Mouse (Mus musculus) right cerebral cortex, postnatal 4 days (tissue): Measurements from ENCODE around the gene Crtc1.

Experiments used
- DNase-seq: peaks from one replicate; pipeline ENCODE4 v3.0.0-alpha.2; 2022

Gene Crtc1

DNA sequence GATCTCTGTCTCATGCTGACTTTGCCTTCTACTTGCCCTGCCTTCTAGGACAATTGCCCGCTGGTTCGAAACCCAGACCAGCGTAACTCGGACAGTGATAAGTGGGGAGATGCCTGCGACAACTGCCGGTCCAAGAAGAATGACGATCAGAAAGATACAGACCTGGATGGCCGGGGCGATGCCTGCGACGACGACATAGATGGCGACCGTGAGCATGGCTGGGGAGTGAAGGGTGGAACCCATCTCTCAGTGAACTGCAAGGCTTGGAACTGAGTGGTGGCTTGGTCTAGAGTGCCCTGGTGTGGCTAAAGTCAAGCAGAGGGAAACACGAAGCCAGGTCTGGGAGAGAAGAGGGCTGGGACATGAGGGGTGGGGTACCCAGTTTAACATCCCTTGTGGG, 62.3 kb downstream of the Crtc1 start:
- no peak for DNase-seq

DNA sequence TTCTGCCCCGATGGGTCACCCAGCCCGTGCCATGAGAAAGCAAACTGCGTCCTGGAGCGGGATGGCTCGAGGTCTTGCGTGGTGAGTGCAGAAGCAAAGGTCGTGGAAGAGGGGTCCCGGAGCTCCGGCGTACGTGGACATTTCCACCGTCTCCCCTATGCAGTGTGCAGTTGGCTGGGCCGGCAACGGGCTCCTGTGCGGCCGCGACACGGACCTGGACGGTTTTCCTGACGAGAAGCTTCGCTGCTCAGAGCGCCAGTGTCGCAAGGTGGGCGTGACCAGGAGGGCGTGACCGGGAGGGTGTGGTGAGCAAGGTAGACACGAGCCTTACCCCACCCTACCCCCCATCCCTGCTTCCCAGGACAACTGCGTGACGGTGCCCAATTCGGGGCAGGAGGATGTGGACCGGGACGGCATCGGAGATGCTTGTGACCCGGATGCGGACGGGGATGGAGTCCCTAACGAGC, 63.1 kb downstream of the Crtc1 start:
- no peak for DNase-seq

DNA sequence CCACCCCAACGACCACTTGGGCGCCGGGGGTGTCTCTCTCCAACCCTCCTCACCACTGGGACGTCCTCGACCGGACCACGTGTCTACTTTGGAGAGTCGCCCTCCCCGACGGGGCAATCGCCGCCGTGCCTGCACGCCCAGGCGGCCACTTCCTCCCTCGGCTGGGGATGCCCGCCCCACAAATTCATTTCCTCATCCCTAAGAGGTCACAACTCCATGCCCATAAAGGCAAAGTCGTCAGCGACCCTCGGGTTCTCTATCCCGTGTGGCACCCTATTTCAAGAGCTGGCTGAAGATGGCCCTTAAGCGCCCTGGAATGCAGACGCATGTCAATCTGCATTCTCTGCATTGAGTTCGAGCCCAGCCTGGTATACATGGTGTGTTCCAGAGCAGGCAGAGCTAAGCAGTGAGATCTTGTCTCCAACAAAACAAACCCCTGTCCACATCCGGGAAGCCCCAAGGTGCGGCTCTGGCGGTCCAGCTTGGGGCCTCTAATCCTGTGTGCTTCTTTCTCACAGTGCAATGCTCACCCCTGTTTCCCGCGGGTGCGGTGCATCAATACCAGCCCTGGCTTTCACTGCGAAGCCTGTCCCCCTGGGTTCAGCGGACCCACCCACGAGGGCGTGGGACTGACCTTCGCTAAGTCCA, 64.0 kb downstream of the Crtc1 start:
- no peak for DNase-seq

DNA sequence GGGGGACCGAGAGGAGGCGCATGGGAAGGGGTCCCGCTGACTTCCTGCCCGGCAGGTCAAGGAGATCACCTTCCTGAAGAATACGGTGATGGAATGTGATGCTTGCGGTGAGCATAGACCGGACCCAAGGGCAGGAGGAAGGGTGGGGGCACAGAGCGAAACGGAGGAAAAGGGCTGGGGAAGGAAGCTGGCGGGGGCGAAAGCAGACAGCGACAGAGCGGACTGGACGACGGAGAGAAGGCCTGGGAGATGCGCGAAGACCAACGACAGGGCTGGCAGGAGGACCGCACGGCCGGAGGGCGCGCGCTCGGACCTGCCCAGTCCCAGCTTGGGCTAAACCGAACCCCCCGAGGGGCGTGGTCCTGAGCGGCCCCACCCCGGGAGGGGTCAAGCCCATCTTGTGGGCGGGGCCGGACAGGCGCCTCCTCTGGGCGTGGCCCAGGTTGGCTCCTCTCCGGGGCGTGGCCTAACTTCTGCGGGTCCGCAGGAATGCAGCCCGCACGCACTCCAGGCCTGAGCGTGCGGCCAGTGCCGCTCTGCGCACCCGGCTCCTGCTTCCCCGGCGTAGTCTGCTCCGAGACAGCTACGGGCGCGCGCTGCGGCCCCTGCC, 65.0 kb downstream of the Crtc1 start:
- DNase-seq: peak; percentile 43

DNA sequence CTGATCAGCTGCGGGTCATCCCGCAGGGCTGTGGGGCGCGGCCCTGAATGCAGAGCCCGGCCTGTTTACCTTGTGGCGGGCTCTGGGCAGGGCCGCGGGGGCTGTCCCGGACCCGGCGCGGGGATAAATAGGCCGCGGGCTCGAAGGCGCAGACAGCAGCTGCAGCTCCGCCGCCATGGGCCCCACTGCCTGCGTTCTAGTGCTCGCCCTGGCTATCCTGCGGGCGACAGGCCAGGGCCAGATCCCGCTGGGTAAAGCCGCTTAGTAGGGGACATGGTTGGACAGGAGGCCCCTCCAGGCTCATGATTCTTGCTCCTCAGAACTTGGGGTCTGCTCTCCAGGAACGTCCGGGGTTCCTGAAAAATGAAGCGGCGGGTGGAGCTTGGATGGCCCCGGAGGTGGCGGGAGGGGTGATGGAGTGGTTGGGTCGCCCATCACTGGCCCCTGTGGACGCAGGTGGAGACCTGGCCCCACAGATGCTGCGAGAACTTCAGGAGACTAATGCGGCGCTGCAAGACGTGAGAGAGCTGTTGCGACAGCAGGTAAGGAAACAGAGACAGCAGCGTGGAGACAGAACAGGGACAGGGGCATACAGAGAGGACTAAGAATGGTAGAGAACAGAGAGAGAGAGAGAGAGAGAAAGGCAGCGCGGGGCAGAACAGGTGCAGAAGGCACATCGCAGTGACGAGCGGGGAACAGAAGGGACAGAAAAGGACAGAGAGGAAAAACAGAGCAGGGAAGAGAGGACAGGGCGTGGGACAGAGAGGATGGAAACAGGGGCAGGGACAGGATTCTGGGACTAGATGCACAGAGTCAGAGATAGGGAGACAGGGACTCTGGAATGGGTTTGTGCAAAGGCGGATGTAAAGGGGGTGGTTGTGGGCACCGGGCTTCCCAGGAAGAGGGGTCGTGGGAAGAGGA, 65.7 kb downstream of the Crtc1 start, which contains the start of gene Comp:
Comp (plus strand) TSS at position 162 of the 921 bp plus-strand sequence.
- no peak for DNase-seq

DNA sequence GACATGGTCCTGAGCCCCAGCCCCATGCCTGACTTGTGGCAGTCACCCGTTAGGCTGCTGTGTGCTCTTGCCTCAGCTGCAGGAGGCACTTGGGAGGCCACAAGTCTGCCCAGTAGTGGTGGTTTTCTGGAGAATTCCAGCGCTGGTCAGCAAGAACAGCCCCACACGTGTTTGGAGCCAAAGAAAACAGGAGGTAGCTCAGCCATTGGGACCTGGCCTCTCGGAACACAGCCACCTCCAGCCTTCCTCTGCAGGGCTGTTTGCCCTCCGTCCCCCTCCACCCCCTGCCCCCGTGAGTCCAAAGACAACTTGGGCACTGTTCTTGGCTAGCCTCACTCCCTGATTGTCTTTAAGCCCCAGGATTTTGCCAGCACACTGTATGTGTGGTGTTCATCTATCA, 67.4 kb downstream of the Crtc1 start:
- DNase-seq: no peak

DNA sequence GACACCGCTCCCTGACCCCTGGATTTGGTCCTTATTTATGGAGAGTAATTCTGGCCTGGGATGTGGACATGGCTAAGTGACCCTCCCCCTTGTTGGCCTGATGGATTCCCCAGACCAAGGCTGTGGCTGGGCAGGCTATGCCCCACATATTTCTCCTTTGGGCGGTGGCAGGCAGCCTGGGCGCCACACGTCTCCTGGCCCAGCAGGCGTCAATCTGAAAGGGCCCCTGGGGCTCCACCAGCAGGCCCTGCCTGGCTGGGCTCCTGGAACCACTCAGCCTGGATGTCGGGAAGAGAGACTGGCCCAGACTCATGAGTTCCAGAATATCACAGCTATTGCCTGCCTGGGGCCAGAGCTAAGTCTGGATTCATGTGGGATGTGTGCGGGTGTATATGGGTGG, 68.9 kb downstream of the Crtc1 start:
- DNase-seq: no peak

DNA sequence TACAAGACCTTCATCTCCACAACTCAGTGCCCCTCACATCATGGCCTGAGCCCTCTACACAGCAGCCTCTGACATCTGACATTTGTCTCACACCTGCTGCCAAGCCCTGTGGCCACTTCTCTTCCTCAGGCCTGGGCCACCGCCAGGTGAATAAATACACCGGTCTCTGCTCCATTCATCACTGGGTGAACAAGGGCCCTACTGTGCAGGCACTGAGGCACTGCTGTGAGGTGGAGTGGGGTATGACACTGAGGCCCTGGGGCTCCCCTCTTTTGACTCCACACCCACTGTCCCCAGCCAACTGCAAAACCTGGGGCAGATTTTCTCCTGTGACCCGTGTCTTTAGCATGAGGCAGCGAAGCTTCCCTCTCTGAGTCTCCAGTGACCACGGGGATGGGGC, 72.8 kb downstream of the Crtc1 start:
- no peak for DNase-seq

DNA sequence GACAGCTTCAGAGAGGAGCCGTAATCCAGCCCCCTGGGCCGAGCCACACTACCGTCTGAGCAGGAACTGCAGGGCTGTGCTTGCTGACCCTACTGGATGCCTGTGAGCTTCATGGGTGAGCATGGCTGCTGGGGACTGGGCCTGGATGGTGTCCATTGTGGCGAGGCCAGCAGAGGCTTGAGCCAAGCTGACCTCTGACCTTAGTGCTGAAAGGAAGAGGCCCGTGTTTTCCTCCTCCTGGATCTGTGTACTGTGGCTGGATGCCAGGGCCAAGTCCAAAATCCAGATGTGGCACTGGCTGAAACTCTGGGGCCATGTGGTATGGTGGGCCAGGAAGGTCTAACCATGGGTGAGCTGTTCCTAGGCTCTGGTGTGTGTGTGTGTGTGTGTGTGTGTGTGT, 75.3 kb downstream of the Crtc1 start:
- no peak for DNase-seq

DNA sequence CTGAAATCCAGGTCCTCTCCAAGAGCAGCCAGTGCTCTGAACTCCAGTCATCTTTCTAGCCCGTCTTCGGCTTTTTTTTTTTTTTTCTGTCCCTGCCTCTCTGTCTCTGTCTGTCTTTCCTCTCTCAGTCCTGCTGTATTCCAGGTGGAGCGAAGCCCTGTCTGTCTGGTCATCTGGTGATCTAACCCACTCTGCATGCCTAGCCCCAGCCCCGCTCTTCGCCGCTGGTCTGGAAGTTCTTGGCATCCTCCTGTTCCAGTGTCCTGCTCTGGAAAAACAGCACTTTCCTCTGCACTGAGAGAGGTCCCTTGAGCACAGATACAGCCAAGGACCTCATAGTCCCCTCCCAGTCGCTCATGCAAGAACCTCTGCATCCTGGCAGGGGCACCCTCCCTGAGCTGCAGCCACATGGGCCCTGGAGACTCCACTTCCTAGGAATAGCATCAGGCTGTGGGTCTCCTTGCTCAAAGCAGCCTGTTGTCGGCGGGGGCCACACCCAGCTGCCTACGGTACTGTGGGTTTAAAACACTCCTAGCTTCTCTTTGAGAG, 77.8 kb downstream of the Crtc1 start:
- DNase-seq: no peak

DNA sequence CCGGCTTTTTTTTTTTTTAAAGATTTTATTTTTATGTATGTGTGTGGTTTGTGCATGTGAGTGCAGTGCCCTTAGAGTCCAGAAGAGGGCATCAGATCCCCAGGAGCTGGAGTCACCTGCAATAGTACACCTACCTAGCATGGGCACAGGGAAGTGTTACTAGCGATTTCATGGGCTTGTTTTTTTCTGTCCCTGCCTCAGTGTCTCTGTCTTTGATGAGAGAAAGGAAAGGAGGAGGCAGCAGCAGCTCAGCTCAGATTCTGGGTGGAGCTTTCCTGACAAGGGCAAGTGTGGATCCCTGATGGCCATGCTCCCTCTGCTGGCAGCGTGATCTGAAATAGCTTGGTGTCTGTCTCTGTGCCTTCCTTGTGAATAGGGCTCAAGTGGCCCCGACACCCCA, 78.6 kb downstream of the Crtc1 start:
- no peak for DNase-seq

DNA sequence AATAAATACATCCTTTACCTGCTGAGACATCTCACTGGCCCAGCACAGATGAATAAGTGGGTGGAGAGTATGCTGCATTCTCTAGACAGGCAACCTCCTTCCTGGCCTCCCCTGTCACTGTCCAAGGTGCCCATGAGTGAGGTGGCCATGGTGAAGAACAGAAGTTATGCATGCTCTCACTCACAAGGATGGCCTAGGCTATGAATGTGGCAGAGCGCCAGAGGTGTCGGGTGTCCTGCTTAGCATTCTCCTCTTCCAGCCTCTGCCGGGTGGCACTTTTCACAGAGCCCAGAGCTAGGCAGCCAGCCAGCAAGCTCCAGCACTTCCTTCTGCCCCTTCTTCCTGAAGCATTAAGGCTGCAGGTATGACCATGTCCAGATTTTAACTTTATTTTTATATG, 80.0 kb downstream of the Crtc1 start:
- DNase-seq: no peak

DNA sequence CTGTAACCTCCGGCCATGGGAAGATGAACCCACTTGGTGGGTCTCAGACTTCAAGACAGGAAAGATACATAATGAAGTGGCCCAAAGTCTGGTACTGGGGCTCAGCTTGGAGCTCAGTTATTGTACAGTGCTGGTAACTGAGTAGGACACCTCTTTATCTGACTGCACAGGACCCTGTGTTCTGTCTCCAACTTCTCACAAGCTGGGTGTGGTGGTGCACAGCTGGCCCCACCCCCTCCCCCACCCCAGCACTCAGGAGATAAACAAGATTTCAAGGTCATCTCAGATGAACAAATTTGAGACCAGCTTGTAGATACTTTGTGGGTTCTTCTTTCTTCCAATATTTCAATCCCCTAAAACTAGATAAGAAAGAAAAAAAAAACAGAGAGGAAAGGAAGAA, 83.3 kb downstream of the Crtc1 start:
- no peak for DNase-seq

DNA sequence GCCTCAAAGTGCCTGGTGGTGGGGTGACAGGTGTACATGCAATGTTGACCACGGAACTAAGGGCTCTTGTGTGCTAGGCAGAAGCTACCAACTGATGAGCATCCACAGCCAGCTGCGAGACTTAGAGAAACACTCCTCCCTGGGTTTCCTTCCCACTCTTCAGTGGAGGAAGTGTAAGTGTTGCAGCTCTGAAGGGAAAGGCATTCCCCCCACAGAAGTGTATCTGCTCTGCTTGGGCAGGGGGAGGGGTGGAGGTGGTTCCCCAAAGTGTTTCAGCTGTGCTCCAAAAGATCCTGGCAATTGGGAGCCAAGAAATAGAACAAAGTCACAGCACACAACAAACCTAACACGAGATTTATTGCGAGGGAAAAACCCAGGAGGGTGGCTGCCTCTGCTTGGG, 85.4 kb downstream of the Crtc1 start:
- no peak for DNase-seq

DNA sequence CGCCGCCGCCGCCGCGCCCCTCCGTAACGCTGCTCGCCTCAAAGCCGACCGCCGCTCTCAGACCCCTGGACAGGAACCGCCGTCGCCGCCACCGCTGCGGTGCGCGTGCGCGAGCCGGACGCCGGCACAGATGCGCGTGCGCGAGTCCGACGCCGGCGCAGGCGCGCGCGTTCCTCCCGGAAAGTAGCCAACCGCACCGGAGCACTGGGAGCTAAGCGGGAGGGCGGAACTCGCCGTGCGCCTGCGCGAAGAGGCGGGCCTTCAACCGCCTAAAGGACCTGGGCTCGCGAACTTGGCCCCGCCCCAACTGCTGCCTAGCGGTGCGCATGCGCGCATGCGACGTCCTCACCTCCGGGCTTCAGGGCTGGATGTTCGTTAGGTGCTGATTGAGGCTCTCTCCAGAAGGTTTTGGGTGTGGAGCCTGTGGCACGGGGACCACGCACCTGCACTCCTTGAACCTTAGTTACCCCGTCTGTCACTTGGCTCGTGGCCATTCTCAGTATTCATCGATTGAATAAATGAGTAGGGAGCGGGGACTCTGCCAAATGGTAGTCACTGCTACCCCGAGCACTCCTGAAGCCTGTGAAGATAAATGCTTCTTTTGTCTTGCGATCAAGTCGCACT, 86.1 kb downstream of the Crtc1 start, which contains the start of gene Upf1:
Upf1 (minus strand) TSS at position 85 of the 624 bp plus-strand sequence.
- DNase-seq: peak; percentile 100

DNA sequence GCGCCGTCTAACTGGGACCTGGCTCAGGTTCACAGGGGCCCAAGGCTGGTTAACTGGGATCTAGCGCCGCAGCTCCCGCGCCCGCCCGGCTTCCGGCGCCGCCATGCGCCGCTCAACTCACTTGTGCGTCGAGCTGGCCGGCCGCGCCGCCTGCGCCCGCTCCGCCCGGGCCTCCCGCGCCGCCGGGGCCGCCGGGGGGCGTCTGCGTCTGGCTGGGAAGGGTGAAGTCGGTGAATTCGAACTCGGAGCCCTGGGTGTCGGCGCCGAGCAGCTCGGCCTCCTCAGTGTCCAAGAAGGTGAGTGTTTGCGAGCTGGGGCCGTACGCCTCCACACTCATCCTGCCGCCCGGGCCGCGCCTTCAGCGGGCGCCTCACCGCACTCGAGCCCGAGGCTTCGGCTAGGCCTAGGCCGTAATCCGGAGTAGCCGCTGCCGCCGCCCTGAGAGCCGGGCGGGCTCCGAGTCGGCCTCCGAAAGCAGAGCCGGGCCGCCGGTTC, 86.7 kb downstream of the Crtc1 start:
- DNase-seq: no peak

DNA sequence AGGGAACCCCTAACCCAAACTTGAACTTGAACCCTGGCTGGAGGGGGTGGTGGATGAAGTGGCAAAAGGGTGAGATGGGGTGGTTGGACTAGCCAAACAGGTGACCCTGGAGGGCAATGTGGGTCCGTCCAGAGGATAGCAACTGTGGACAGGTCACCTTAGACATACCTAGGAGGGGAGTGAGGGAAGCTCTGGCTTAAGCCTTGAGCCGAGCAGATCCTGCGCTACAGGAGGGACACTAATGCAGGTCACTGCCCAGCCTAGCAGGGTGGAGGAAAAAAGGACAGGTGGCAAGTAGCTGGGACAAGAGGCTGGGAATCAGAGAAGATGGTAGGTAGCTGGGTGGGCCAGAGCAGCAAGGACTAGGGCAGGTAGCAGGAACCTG, 87.4 kb downstream of the Crtc1 start:
- no peak for DNase-seq

DNA sequence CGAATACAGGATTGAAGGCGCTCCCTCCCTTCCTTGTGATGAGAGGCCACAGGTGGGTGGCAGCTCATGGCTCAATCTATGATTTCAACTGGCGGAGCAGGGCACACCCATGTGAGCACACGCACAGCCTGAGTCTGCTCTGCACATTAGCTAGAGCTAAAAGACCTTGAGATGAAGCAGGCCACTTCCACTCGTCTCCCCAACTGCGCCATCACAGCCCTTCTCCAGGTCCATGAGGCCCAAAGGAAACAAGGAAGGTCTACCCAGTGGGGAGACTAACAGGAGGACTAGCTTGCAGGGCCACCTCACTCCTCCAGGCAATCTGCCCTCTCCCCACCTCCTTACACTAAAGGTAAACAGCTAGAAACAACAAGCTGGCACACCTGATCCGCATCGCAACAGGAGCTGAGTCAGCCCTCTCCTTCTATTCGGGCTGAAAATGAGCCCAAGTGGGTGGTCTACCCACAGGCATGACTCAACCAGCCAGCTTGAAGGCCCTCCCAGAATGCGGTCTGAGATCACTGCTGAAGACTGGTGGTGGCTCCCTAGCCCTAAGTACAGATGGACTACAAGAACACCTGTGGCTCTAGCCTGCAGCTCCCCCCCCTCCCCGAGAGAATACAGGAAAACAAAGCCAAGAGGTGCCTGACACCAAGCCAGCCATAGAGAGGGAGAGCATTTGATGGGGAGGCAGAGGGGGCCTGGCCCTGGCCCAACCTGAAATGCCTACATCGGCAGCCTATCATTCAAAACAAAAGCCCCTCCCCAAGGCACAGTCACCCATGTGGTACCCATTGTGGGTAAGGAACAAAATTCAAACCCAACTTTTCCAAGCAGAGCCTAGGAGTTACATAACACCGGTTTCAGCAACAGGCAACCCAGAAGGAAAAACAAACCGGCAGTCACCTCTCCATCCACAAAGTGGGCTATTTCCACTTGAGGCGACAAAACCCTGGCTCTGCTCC, 88.1 kb downstream of the Crtc1 start:
- no peak for DNase-seq

DNA sequence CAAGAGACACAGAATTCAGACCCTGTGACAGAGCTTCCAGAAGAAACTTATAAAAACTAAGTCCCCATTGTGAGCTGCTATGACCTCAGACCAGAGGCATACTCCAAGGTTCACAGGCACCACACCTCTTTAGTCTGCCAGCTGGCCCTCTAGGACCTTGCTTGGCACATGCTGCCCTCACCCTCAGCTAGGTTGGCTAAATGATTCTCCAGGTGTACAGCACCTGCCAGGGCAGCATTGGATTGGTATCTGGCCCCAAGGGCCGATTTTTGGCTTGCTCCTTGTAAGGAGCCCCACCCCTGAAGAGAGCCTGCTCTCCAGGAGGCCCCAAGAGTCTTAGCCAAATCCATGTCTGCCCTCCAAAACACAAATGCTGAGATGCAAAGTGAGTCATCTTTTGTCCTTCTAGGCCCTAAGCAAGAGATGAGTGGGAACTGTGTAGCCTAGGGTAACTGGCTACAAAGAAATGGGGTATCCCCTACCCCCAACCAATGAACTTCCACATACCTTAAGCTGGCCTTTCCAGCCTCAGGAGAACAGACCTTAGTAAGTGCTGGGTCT, 91.4 kb downstream of the Crtc1 start:
- DNase-seq: no peak

DNA sequence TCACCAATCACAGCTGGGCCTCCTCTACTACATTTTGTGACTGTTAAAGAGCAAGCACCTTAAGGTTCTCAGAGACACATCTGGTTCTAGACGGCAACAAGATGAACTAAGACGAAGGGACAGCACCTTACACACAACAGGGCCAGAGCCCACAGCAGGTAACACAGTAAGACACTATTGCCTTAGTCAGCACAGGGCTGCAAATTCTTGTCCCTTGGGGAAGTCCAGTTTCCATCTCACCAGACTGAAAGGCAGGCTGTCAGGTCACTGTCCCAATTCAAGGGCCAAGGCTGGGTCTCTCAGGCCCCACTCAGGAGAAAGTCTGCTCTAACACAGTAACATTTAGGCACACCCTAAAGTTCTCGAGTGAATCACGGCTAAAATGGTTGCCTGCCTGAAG, 91.9 kb downstream of the Crtc1 start:
- DNase-seq: no peak

DNA sequence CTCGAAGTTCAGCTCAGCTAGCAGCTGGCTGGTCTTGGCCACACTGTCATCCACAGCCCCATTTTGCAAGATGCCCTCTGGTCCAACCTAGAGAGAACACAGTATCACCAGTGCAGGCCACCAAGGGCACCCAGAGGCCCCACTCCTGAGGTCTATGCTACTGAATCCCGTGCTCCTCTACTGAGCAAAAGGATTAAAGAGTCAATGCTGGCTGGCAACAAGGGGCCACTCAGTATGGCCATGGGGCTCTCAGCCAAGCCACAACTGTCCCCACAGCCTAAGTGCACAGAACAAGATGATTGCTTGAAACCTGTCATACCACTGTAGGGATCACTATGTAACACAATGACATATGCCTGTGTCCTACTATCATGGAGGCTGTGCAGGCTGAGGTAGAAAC, 95.1 kb downstream of the Crtc1 start:
- no peak for DNase-seq
